Mouse (Mus musculus) myocyte (in vitro differentiated cells): Measurements from ENCODE around the gene Plekha8. TPM values are rescaled to one million over a fixed set of nuclear protein-coding genes. Genes with fewer than 3 reads are reported as not detected.

Experiments used
- H3K27me3 ChIP-seq: one replicate; pipeline ENCODE4 v1.6.1; 2011; ENCODE audit not compliant: control insufficient read depth, insufficient read depth, insufficient read length
- H3K36me3 ChIP-seq: one replicate; pipeline ENCODE4 v1.6.1; 2011; ENCODE audit not compliant: control insufficient read depth, insufficient read depth
- H3K4me2 ChIP-seq: one replicate; pipeline ENCODE4 v1.6.1; 2011; ENCODE audit warnings: low read depth, control low read depth
- H3K4me3 ChIP-seq: one replicate; pipeline ENCODE4 v1.5.1; 2011; ENCODE audit warnings: mild to moderate bottlenecking, control low read depth, moderate library complexity
- H3K79me2 ChIP-seq: one replicate; pipeline ENCODE4 v1.6.1; 2011; ENCODE audit not compliant: control insufficient read depth, insufficient read depth
- H3ac ChIP-seq: one replicate; pipeline ENCODE4 v1.6.1; 2011; ENCODE audit not compliant: control insufficient read depth, insufficient read length
- CEBPB ChIP-seq: IDR thresholded peaks from 2 replicates; pipeline ENCODE4 v1.6.1; 2011; ENCODE audit warnings: mild to moderate bottlenecking, moderate library complexity; ENCODE audit not compliant: poor library complexity, insufficient read depth, severe bottlenecking
- E2F4 ChIP-seq: IDR thresholded peaks from one replicate; pipeline ENCODE4 v1.6.1; 2011; ENCODE audit warnings: mild to moderate bottlenecking, control low read depth, moderate library complexity; ENCODE audit not compliant: insufficient read depth
- MAX ChIP-seq: IDR thresholded peaks from one replicate; pipeline ENCODE4 v1.6.1; 2011; ENCODE audit warnings: low read depth, mild to moderate bottlenecking, control low read depth
- MYOD1 ChIP-seq, 3 experiments: IDR thresholded peaks; one replicate each; pipeline ENCODE4 v1.6.1; 2011; ENCODE audit warnings: control low read depth in 2 of 3, low read depth in 2 of 3, mild to moderate bottlenecking in 2 of 3, moderate library complexity in 1 of 3; ENCODE audit not compliant: insufficient read length in 2 of 3, control insufficient read depth in 1 of 3
- MYOG ChIP-seq, 3 experiments: IDR thresholded peaks; one replicate each; pipeline ENCODE4 v1.6.1; 2011; ENCODE audit warnings: control low read depth in 2 of 3, low read depth in 2 of 3, mild to moderate bottlenecking in 2 of 3; ENCODE audit not compliant: insufficient read length in 2 of 3, control insufficient read depth in 1 of 3, insufficient read depth in 1 of 3
- POLR2A ChIP-seq: IDR thresholded peaks from one replicate; pipeline ENCODE4 v1.6.1; 2011; ENCODE audit warnings: low read depth, mild to moderate bottlenecking, control low read depth, moderate library complexity; ENCODE audit not compliant: insufficient read length
- POLR2AphosphoS2 ChIP-seq: IDR thresholded peaks from one replicate; pipeline ENCODE4 v1.6.1; 2011; ENCODE audit warnings: low read depth, control low read depth; ENCODE audit not compliant: insufficient read length
- REST ChIP-seq: IDR thresholded peaks from one replicate; pipeline ENCODE4 v1.6.1; 2011; ENCODE audit warnings: mild to moderate bottlenecking, control low read depth, moderate library complexity; ENCODE audit not compliant: insufficient read depth, insufficient read length
- SRF ChIP-seq: IDR thresholded peaks from one replicate; pipeline ENCODE4 v1.6.1; 2011; ENCODE audit warnings: low read depth; ENCODE audit not compliant: control insufficient read depth, insufficient read length
- TCF12 ChIP-seq: IDR thresholded peaks from one replicate; pipeline ENCODE4 v1.6.1; 2011; ENCODE audit warnings: mild to moderate bottlenecking, control low read depth; ENCODE audit not compliant: poor library complexity, insufficient read depth, severe bottlenecking
- TCF3 ChIP-seq: IDR thresholded peaks from one replicate; pipeline ENCODE4 v1.6.1; 2011; ENCODE audit warnings: low read depth, control low read depth; ENCODE audit not compliant: insufficient read length
- USF1 ChIP-seq: IDR thresholded peaks from one replicate; pipeline ENCODE4 v1.6.1; 2011; ENCODE audit warnings: low read depth, mild to moderate bottlenecking, control low read depth, moderate library complexity
- polyA plus RNA-seq: library from polyadenylated mRNA; unstranded; fragments of >200 nt; fragmentation: generic; extraction: Trizol; gene quantifications from one replicate; pipeline ENCODE4 v1.2.1, GENCODE M21; 2012; ENCODE audit warnings: missing spikeins

Gene Plekha8
- polyA plus RNA-seq, 1 experiment = 3.6 TPM

DNA sequence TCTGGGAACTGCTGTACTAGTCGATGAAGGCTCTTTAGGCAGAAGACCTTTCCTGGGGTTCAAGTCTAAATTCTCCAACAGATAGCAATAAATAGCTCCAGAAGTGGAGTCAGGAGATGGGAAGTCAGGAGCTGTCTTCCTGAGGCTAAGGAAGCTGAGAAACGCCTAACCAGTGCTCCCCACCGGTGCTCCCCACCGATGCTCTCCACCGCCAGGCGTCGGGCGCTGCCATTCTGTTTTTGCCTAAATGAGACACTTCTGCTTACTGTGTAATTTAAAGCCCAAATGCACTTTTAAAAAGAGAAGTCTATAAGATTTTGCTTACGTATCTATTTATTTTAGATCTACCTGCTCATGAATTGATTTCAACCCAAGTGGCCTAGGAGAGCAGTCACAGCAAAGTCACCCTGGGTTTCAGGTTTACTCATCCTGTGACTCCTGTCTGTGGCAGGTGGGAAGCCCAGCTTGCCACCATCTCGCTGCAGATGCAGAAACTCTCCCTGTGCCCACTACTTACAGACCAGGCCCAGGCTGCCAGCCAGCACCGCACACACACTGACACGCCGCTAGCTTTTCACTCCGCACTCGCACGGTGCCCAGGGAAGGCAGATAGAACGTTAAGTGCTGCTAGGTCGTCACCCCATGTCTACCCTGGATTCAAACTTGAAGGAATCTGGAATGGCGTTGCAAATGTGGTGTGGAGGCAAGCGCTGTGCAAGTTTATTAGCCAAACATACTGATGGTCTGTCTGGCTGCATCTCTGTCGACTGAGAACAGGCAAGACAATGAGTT lies 92.2 kb downstream of the Plekha8 start:
- Histone ChIP-seq H3K27me3 (no peaks in the 10 kb centered on the region), H3K79me2 (no peaks in the 10 kb centered on the region), H3K4me3 (no peak overlapping the region), H3K4me2 (no peak overlapping the region), H3ac (no peak overlapping the region), H3K36me3 (no peaks in the 10 kb centered on the region)
- TF ChIP-seq TCF3 = no peak

GRCm38 (mm10) chr6:54688467-54689323 lies 93.8 kb downstream of the Plekha8 start:
- Histone ChIP-seq H3K4me3 (no peak overlapping the region), H3K4me2 (no peak overlapping the region), H3ac (no peak overlapping the region), H3K27me3 (no peaks in the 10 kb centered on the region), H3K36me3 (no peaks in the 10 kb centered on the region), H3K79me2 (no peaks in the 10 kb centered on the region)
- no peak for TF ChIP-seq E2F4
- TF ChIP-seq TCF3 = no peak
- TF ChIP-seq MYOD1 (IDR thresholded peaks at IDR 0.05; ENCODE audit: control insufficient read depth in 1 of 3, insufficient read length in 2 of 3, low read depth in 2 of 3) = no peak
- no peak for TF ChIP-seq SRF
- no peak for TF ChIP-seq CEBPB
- TF ChIP-seq REST = no peak
- no peak for TF ChIP-seq MYOG (IDR thresholded peaks at IDR 0.05; ENCODE audit: control insufficient read depth in 1 of 3, insufficient read depth in 1 of 3, insufficient read length in 2 of 3, low read depth in 2 of 3)
- TF ChIP-seq MAX = no peak
- TF ChIP-seq POLR2A = no peak
- no peak for TF ChIP-seq TCF12
- no peak for TF ChIP-seq POLR2AphosphoS2
- no peak for TF ChIP-seq USF1

- no peak overlapping the region for H3K4me2 ChIP-seq
- H3K36me3 ChIP-seq = no peaks in the 10 kb centered on the region
- H3K79me2 ChIP-seq = no peaks in the 10 kb centered on the region
- no peaks in the 10 kb centered on the region for H3K27me3 ChIP-seq
- no peak for TF ChIP-seq CEBPB
- no peak for TF ChIP-seq MYOG (IDR thresholded peaks at IDR 0.05; ENCODE audit: control insufficient read depth in 1 of 3, insufficient read depth in 1 of 3, insufficient read length in 2 of 3, low read depth in 2 of 3)
- TF ChIP-seq TCF3 = no peak
- TF ChIP-seq USF1 = no peak
- no peak for TF ChIP-seq MAX
- no peak for TF ChIP-seq REST
- TF ChIP-seq POLR2AphosphoS2 = no peak
- no peak for TF ChIP-seq MYOD1 (IDR thresholded peaks at IDR 0.05; ENCODE audit: control insufficient read depth in 1 of 3, insufficient read length in 2 of 3, low read depth in 2 of 3)
- no peak overlapping the region for H3ac ChIP-seq
- H3K4me3 ChIP-seq = no peak overlapping the region
Measured at GRCm38 (mm10) chr6:54689686-54690085, 94.8 kb downstream of the Plekha8 start.

DNA sequence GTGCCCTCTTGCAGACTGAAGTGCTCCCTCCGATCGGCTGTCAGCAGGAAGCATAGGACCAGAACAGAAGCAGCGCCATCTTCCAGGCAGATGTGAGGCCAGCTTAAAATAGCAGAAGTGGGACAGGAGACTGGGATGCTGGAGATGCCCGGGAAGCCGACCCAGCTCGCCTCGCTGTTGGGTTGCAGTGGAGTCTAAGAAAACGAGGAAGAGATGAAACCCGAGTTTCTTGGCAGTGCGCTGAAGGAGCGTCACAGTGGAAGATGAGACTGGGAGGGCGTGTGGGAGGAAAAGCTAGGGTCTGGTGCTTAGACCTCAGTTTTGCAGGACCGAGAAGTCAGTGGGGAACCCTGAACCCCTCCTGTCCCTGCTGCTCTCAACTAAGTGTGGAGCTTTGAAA lies 95.9 kb downstream of the Plekha8 start:
- no peaks in the 10 kb centered on the region for H3K36me3 ChIP-seq
- no peak overlapping the region for H3ac ChIP-seq
- H3K79me2 ChIP-seq = no peaks in the 10 kb centered on the region
- H3K4me3 ChIP-seq = no peak overlapping the region
- no peak overlapping the region for H3K4me2 ChIP-seq
- TF ChIP-seq CEBPB = no peak
- TF ChIP-seq POLR2A = no peak
- no peak for TF ChIP-seq TCF3
- TF ChIP-seq MYOG (IDR thresholded peaks at IDR 0.05; ENCODE audit: control insufficient read depth in 1 of 3, insufficient read depth in 1 of 3, insufficient read length in 2 of 3, low read depth in 2 of 3) = no peak
- TF ChIP-seq REST = no peak
- TF ChIP-seq TCF12 = no peak
- no peak for TF ChIP-seq MAX
- TF ChIP-seq MYOD1 (IDR thresholded peaks at IDR 0.05; ENCODE audit: control insufficient read depth in 1 of 3, insufficient read length in 2 of 3, low read depth in 2 of 3) = no peak
- no peak for TF ChIP-seq E2F4
- no peak for TF ChIP-seq SRF
- TF ChIP-seq USF1 = no peak
- TF ChIP-seq POLR2AphosphoS2 = no peak
- H3K27me3 ChIP-seq = no peaks in the 10 kb centered on the region
